Mouse (Mus musculus) stomach, postnatal 0 days (tissue): ENCODE data around the gene Enox1.

ENCODE experiments used
- CTCF ChIP-seq: IDR thresholded peaks from 2 replicates; pipeline ENCODE4 v1.5.1; 2016; ENCODE audit warnings: antibody characterized with exemption, low read depth, mild to moderate bottlenecking, moderate library complexity
- EP300 ChIP-seq: optimal IDR thresholded peaks from 2 replicates; pipeline ENCODE3; 2016; ENCODE audit warnings: antibody characterized with exemption

GRCm38 (mm10) chr14:77456066-77456465 is 299.5 kb downstream of the Enox1 start:
- TF ChIP-seq CTCF (no peak), EP300 (no peak)
